Mouse (Mus musculus) lung, postnatal 0 days (tissue): Measurements from ENCODE around the gene Dach2. TPM values are rescaled to one million over a fixed set of nuclear protein-coding genes. Genes with fewer than 3 reads are reported as not detected.
A peak's percentile ranks its signal among the peaks of the same experiment; 100 is the strongest.

ENCODE experiments used
- ATAC-seq: fragments of 200-750 bp; cut with Nextera tagmentation; 2 replicates; pipeline ENCODE4 v1.8.0; 2017; ENCODE audit warnings: moderate library complexity
- DNase-seq: peaks from one replicate; pipeline ENCODE4 v3.0.0-alpha.2; 2016; ENCODE audit warnings: low spot score
- H3K27ac ChIP-seq: fragments of 300-500 bp; sonication (generic); 2 replicates; pipeline ENCODE4 v1.5.1; 2014; ENCODE audit warnings: antibody characterized with exemption, mild to moderate bottlenecking, low read length, mixed read lengths
- H3K27me3 ChIP-seq: fragments of 300-500 bp; sonication (generic); replicated peaks from 2 replicates; pipeline ENCODE4 v1.6.1; 2014; ENCODE audit warnings: low read length, mixed read lengths; ENCODE audit not compliant: insufficient read depth
- H3K36me3 ChIP-seq: fragments of 300-500 bp; sonication (generic); 2 replicates; pipeline ENCODE4 v1.6.1; 2014; ENCODE audit warnings: low read length, mixed read lengths; ENCODE audit not compliant: insufficient read depth
- H3K4me1 ChIP-seq: fragments of 300-500 bp; sonication (generic); 2 replicates; pipeline ENCODE4 v1.6.1; 2014; ENCODE audit warnings: antibody characterized with exemption, low read depth, low read length, mixed read lengths; ENCODE audit not compliant: insufficient read depth
- H3K4me2 ChIP-seq: fragments of 300-500 bp; sonication (generic); replicated peaks from 2 replicates; pipeline ENCODE4 v1.6.1; 2014; ENCODE audit warnings: low read depth, mild to moderate bottlenecking, low read length, moderate library complexity, mixed read lengths
- H3K4me3 ChIP-seq: fragments of 300-500 bp; sonication (generic); 2 replicates; pipeline ENCODE4 v1.5.1; 2014; ENCODE audit warnings: low read depth, low read length
- H3K9ac ChIP-seq: fragments of 300-500 bp; sonication (generic); replicated peaks from 2 replicates; pipeline ENCODE4 v1.6.1; 2014; ENCODE audit warnings: low read depth, mild to moderate bottlenecking
- H3K9me3 ChIP-seq: fragments of 300-500 bp; sonication (generic); 2 replicates; pipeline ENCODE4 v1.6.1; 2016; ENCODE audit warnings: low read length, mixed read lengths
- EP300 ChIP-seq: IDR thresholded peaks from 2 replicates; pipeline ENCODE4 v1.6.1; 2016; ENCODE audit warnings: antibody characterized with exemption, mild to moderate bottlenecking, control low read depth
- WGBS: fragments of 180-500 bp; shearing (Covaris S2); extraction: QIAGEN DNeasy Blood & Tissue Kit; methylation state at CpG from one replicate; pipeline ENCODE4 v1.1.7; 2014; 5-methylcytosine and 5-hydroxymethylcytosine counted together
- polyA plus RNA-seq: library from polyadenylated mRNA; unstranded; fragments of >200 nt; fragmentation: Nextera tagmentation; extraction: Ambion mirVana; gene quantifications from 2 replicates; pipeline ENCODE4 v1.2.1, GENCODE M21; 2015

Gene Dach2
- polyA plus RNA-seq, 1 experiment from 2014 or later: 0.37 TPM

DNA sequence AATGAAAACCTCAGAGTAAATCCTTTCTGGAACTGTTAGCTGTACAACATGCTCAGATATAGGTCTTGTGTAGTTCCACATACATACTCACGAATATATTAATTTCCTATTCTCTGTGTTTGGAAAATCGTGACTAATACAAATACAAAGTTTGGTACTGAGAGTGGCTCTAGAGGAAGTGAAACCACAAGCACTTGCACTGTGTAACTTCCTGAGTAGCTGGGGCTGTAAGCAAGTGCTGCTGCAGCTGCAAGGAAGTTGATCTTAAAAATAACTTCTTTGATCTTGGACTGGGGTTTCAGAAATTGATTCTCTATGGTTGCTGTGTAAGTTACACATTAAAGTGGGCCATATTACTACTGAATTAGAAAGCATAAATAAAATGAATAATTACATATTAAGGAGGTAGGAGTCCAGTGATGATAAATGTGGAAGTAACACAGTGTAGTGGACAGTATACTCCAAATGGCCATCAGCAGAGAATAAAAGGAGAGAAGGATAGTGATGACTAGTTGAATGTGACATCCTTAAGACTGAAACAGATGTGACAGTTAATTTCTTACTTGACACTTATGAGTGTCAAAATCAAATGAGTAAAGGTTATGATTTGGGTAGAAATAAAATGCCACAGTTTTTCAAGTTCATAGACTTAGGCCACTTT, 570.7 kb downstream of the Dach2 start:
- Histone ChIP-seq H3K4me1 (no peaks in the 10 kb centered on the region), H3K9ac (no peak overlapping the region), H3K27ac (no peak overlapping the region), H3K9me3 (no peaks in the 10 kb centered on the region), H3K4me3 (no peak overlapping the region), H3K4me2 (no peak overlapping the region), H3K27me3 (no peaks in the 10 kb centered on the region), H3K36me3 (no peaks in the 10 kb centered on the region)
- DNase-seq (peak; percentile 39), ATAC-seq (no peak)
- TF ChIP-seq EP300: no peak
- 37% methylated on average over 2 of the region's 2 CpGs for WGBS

Other genes with a start within 250 kb of the Dach2 start
- gene Chm, start 112.0 kb upstream of the Dach2 start, polyA plus RNA-seq: 7.8 and 8.2 TPM in 2 replicates